In genomic region chr8:78489733-78490132, GRCm38 (mm10) we compare ENCODE assay signal across 28 mouse cellular contexts. TPM values are rescaled to one million over a fixed set of nuclear protein-coding genes. Genes with fewer than 3 reads are reported as not detected.
DNase-seq lines count a peak whose midpoint lies in the region; ATAC-seq and TF ChIP-seq lines count a peak whose summit lies in the region.
"Had no signal": no experiment of that assay in that cellular context is flagged by ENCODE, and none has a peak within 500 bp of the region (broad histone marks: within the 10 kb centered on the region; RNA-seq: fewer than 3 reads in every experiment).

No protein-coding gene starts in this region.

- in situ Hi-C loops in ES-E14 (cut with MboI; ENCODE audit: low sequenced_read_pairs in 2 of 2, unreplicated experiment in 2 of 2) = no loop called here

- no peaks in the 10 kb centered on the region for H3K36me3 ChIP-seq in E14TG2a.4 (ENCODE audit: insufficient read depth, low read length)
- H3K36me3 ChIP-seq in ES-Bruce4 (ENCODE audit: control insufficient read depth, insufficient read depth, low read length, poor library complexity, severe bottlenecking) = no peaks in the 10 kb centered on the region
- no peaks in the 10 kb centered on the region for H3K36me3 ChIP-seq in ES-E14 (ENCODE audit: control insufficient read depth, insufficient read depth, low read length, poor library complexity, severe bottlenecking)
- H3K36me3 ChIP-seq: embryonic facial prominence, embryonic 10.5 days; embryonic facial prominence, embryonic 12.5 days; forebrain, embryonic 15.5 days; G1E had no signal

- H3K9ac ChIP-seq in ES-Bruce4 (ENCODE audit: low read depth, poor library complexity, severe bottlenecking) (no peak overlapping the region), ES-E14 (ENCODE audit: insufficient read depth, low read depth, low read length, poor library complexity, severe bottlenecking) (no peak overlapping the region)
- H3K9ac ChIP-seq: embryonic facial prominence, embryonic 12.5 days; forebrain, embryonic 13.5 days; forebrain, embryonic 15.5 days; forebrain, postnatal 0 days had no signal

- no peaks in the 10 kb centered on the region for H3K27me3 ChIP-seq in E14TG2a.4 (ENCODE audit: insufficient read depth, low read length)
- no peaks in the 10 kb centered on the region for H3K27me3 ChIP-seq in ES-Bruce4 (ENCODE audit: control insufficient read depth, insufficient read depth, low read length, poor library complexity, severe bottlenecking)
- H3K27me3 ChIP-seq: CH12.LX; embryonic facial prominence, embryonic 12.5 days; forebrain, embryonic 13.5 days; forebrain, embryonic 15.5 days had no signal

- DNase-seq in ES-E14 (ENCODE audit: low read depth, low spot score) (no peak), ZHBTc4 (ENCODE audit: low read depth, low spot score) (peak; percentile 26)
- DNase-seq in frontal cortex, postnatal 36 days (ENCODE audit: low spot score in 2 of 2) = no peak
- no peak for DNase-seq in adrenal gland, postnatal 4 days (ENCODE audit: low spot score in 2 of 2)
- DNase-seq: adrenal gland, adult 8-10 months; adrenal gland, postnatal 14 days; adrenal gland, postnatal 36 days; cerebellum, adult 11 months; cerebellum, adult 2 months; cerebellum, adult 9-10 months; cerebellum, postnatal 10 days; cerebellum, postnatal 25 days; forebrain, postnatal 0 days had no signal

- H3K27ac ChIP-seq in ES-Bruce4 (ENCODE audit: insufficient read depth, low read length) = peak overlapping the region; percentile 11; the same call in 1 of the 2 replicates
- no peak overlapping the region; the same call in 1 of the 2 replicates for H3K27ac ChIP-seq in ES-E14 (ENCODE audit: insufficient read depth, low read depth, low read length, poor library complexity, severe bottlenecking)
- H3K27ac ChIP-seq: embryonic facial prominence, embryonic 10.5 days; embryonic facial prominence, embryonic 12.5 days; forebrain, embryonic 13.5 days; forebrain, embryonic 15.5 days had no signal

- H3K4me3 ChIP-seq in E14TG2a.4 (replicated peaks; ENCODE audit: low read length) = peak overlapping the region; percentile 64
- H3K4me3 ChIP-seq in ES-Bruce4 (ENCODE audit: low read depth, low read length) = no peak overlapping the region
- H3K4me3 ChIP-seq in ES-E14 (ENCODE audit: insufficient read depth in 1 of 2, low read depth in 1 of 2, low read length in 2 of 2, poor library complexity in 1 of 2, severe bottlenecking in 1 of 2) = peak overlapping the region in 1 of 2 experiments; percentile 54; a peak in 2 of 4 replicates
- H3K4me3 ChIP-seq: embryonic facial prominence, embryonic 10.5 days; embryonic facial prominence, embryonic 12.5 days; forebrain, embryonic 13.5 days; forebrain, embryonic 15.5 days had no signal

- H3K4me1 ChIP-seq in E14TG2a.4 (replicated peaks; ENCODE audit: low read depth, low read length) = peaks cover 62% of the 10 kb centered on the region
- H3K4me1 ChIP-seq in ES-Bruce4 (ENCODE audit: control insufficient read depth, insufficient read depth, low read length) = peaks cover 1% of the 10 kb centered on the region
- H3K4me1 ChIP-seq in ES-E14 (ENCODE audit: control insufficient read depth in 2 of 2, insufficient read depth in 2 of 2, low read length in 2 of 2, poor library complexity in 1 of 2) = peaks cover 10% of the 10 kb centered on the region in 2 experiments; a peak in 3 of 4 replicates
- H3K4me1 ChIP-seq: embryonic facial prominence, embryonic 10.5 days; embryonic facial prominence, embryonic 12.5 days; forebrain, embryonic 13.5 days; forebrain, embryonic 15.5 days had no signal

- no peak for TF ChIP-seq EP300 in ES-Bruce4 (IDR thresholded peaks at IDR 0.05; ENCODE audit: insufficient read depth, low read depth, low read length)

- TF ChIP-seq CTCF in E14TG2a.4 (conservative IDR thresholded peaks at IDR 0.05; ENCODE audit: low read length) (no peak), ES-Bruce4 (IDR thresholded peaks at IDR 0.05; ENCODE audit: low read depth, low read length) (no peak)

- ATAC-seq in CD4-positive, CD25-positive, alpha-beta regulatory T cell, adult 4 months = no peak
- ATAC-seq: activated CD4-positive, CD25-positive, alpha-beta regulatory T cell, adult 4 months; forebrain, embryonic 13.5 days; forebrain, embryonic 15.5 days; forebrain, postnatal 0 days; Patski had no signal

- H3K9me3 ChIP-seq in E14TG2a.4 (ENCODE audit: low read length) (no peaks in the 10 kb centered on the region), ES-Bruce4 (replicated peaks; ENCODE audit: control insufficient read depth, insufficient read depth, low read length, poor library complexity, severe bottlenecking) (peaks cover 2% of the 10 kb centered on the region; the same call in 1 of the 2 replicates), ES-E14 (ENCODE audit: control insufficient read depth, insufficient read depth, low read depth, low read length) (no peaks in the 10 kb centered on the region)
- H3K9me3 ChIP-seq: embryonic facial prominence, embryonic 10.5 days; embryonic facial prominence, embryonic 12.5 days; forebrain, embryonic 13.5 days; forebrain, embryonic 15.5 days; G1E had no signal

- TF ChIP-seq POLR2A in ES-Bruce4 (IDR thresholded peaks at IDR 0.05; ENCODE audit: insufficient read depth, low read length) = no peak

TF ChIP-seq in ES-E14, 5 proteins besides CTCF, POLR2A, EP300 and RAD21:
- TF ChIP-seq CHD2 (IDR thresholded peaks at IDR 0.05; ENCODE audit: low read depth, low read length) (no peak), HCFC1 (IDR thresholded peaks at IDR 0.05; ENCODE audit: borderline replicate concordance, insufficient read depth, low read length) (no peak), MAFK (IDR thresholded peaks at IDR 0.05; ENCODE audit: insufficient read depth, low read depth, low read length) (0 out of 2 replicates have a peak, but pooled peaks have one; percentile 55)

RNA-seq across cellular contexts. Expression of gene Rbmxl1, which starts 19.0 kb away (rescaled TPM):
- polyA plus RNA-seq in ES-Bruce4 (2011; ENCODE audit: insufficient read depth, insufficient read length, low read depth, missing spikeins) = 176 and 177 TPM in 2 replicates
- 90.3 and 124 TPM in 2 replicates for total RNA-seq in ES-E14 (2012; rRNA removed)
- 10 to 100 TPM; 71.2 to 74.9 TPM for total RNA-seq in adrenal gland, postnatal 4 days (2021)
- polyA plus RNA-seq in CD4-positive, CD25-positive, alpha-beta regulatory T cell, adult 4 months (2017; shearing (Covaris generic)) = 10 to 100 TPM; 93.7 to 95.4 TPM

RNA-seq across cellular contexts. Expression of gene Slc10a7, which starts 19.4 kb away (rescaled TPM):
- polyA plus RNA-seq in ES-Bruce4 (2011; ENCODE audit: insufficient read depth, insufficient read length, low read depth, missing spikeins) = 19.1 and 19.6 TPM in 2 replicates
- total RNA-seq in ES-E14 (2012; rRNA removed) = 30.5 and 39.6 TPM in 2 replicates
- 10 to 100 TPM; 23.4 to 27.0 TPM for total RNA-seq in adrenal gland, postnatal 4 days (2021)
- 10 to 100 TPM; 13.3 to 18.2 TPM for polyA plus RNA-seq in CD4-positive, CD25-positive, alpha-beta regulatory T cell, adult 4 months (2017; shearing (Covaris generic))

RNA-seq across cellular contexts. Expression of gene Pou4f2, which starts 53.3 kb away (rescaled TPM):
- 0.41 TPM in 1 of 2 replicates, not detected in the other for polyA plus RNA-seq in ES-Bruce4 (2011; ENCODE audit: insufficient read depth, insufficient read length, low read depth, missing spikeins)
- total RNA-seq in ES-E14 (2012; rRNA removed) = 0.85 and 1.2 TPM in 2 replicates
- not detected for total RNA-seq in adrenal gland, postnatal 4 days (2021)
- polyA plus RNA-seq in CD4-positive, CD25-positive, alpha-beta regulatory T cell, adult 4 months (2017; shearing (Covaris generic)) = not detected
- total RNA-seq: adrenal gland, adult 18-20 months; adrenal gland, adult 8-10 months; adrenal gland, postnatal 14 days; adrenal gland, postnatal 36 days; CH12.LX; forebrain, postnatal 0 days had no signal
- polyA plus RNA-seq: activated CD4-positive, CD25-positive, alpha-beta regulatory T cell, adult 4 months; C2C12; cortical plate, adult 2 months; forebrain, embryonic 11.5 days; forebrain, embryonic 13.5 days; forebrain, postnatal 0 days; G1E; Patski had no signal
